Mouse (Mus musculus) spleen, adult 2 months (tissue): Measurements from ENCODE around the gene Sertad2.

ENCODE experiments used
- CTCF ChIP-seq: fragments of 200-500 bp; IDR thresholded peaks from 2 replicates; pipeline ENCODE4 v1.5.1; 2011; ENCODE audit warnings: mild to moderate bottlenecking, inconsistent platforms; ENCODE audit not compliant: insufficient read depth, insufficient read length, insufficient replicate concordance; ENCODE audit errors: extremely low read depth
- POLR2A ChIP-seq: fragments of 200-500 bp; IDR thresholded peaks from 2 replicates; pipeline ENCODE4 v1.6.1; 2011; ENCODE audit warnings: low read depth, low read length, inconsistent platforms

GRCm38 (mm10) chr11:20541995-20542637, 937 bp upstream of the Sertad2 start:
- TF ChIP-seq POLR2A (no peak), CTCF (no peak)
